Mouse (Mus musculus) heart, postnatal 0 days (tissue): Measurements from ENCODE around the gene Crocc.

Experiments
- CTCF ChIP-seq: IDR thresholded peaks from 2 replicates; pipeline ENCODE4 v1.5.1; 2016; ENCODE audit warnings: antibody characterized with exemption, control low read depth, low read depth
- EP300 ChIP-seq: IDR thresholded peaks from 2 replicates; pipeline ENCODE4 v1.6.1; 2016; ENCODE audit warnings: antibody characterized with exemption, low read depth

- TF ChIP-seq CTCF (no peak), EP300 (no peak)
These were observed 82.3 kb downstream of the Crocc start for GRCm38 (mm10) chr4:140977886-140978692.
